Mouse (Mus musculus) kidney, adult 18-20 months (tissue): ENCODE data around the gene Slc7a10.
A peak's percentile ranks its signal among the peaks of the same experiment; 100 is the strongest.
"Not testable (repeated sequence)": the region's sequence is repeated elsewhere in the genome, so short reads cannot be mapped to it uniquely, and the experiment has no call there.

Experiments
- DNase-seq: peaks from one replicate; pipeline ENCODE4 v3.0.0; 2021

Gene Slc7a10

DNA sequence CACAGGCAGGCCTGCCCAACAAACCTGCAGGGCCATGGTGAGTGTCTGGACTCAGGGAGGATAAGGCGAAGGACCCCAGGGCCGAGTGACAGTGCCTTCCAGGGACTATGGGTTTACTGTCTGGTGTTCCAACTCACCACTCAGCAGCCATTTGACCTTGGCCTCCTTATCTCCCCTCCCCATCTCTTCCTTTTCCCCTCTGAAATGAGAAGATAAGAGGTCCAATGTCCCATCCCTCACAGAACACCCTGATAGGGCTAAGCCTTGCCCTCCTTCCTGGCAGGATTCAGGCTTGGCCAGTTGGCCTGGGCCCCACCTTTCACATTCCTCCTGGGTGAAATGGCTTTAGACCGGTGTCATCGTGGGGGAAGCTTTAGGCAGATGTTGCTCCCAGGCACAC lies 10.7 kb upstream of the Slc7a10 start:
- no peak for DNase-seq

DNA sequence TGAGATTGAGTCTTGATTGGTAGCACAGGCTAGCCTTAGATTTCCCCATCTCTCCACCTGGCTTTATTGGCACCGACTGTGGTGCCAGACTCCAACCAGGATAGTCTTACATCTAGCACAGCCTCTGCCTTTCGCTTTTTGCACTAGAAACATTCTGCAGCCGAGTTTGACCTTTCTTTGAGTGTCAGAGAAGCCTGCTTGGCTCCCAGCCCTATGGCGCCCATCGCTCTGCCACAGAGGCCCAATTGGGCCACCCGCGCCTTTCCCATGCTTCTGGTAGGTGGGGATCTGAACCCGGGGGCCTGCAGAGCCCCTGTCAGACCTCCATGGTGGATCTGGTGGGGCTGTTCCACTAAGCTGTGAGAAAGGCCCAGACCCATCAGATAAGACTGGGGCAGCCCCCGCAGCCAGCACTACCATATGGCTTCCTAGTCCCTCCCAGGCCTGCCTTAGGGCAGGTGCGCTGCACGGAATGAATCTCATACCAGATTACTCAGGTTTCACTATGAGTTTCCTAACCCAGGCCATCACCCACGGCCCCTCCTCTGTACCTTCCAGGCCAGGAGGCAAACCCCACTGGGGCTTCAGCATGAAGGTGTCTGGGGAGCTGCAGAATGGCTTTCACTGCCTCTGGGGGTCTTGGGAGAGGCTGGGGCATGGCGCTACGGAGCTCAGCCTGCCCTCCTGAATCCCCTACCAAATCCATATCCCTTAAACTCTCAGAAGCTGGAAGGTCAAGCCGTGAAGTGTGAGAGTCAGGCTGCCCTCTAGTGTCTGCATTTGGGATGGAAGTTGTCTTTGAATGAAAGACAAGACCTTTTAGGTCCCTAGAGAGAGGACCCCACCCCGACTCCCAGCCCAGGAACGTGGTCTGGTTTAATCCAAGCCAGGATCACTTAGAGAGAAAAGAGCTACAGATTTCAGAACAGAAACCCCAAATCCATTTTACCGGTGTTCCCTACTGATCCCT lies 9.5 kb upstream of the Slc7a10 start:
- DNase-seq, result peak; percentile 61

GRCm38 (mm10) chr7:35184833-35185724 lies 1.1 kb upstream of the Slc7a10 start:
- peak; percentile 52 for DNase-seq

DNA sequence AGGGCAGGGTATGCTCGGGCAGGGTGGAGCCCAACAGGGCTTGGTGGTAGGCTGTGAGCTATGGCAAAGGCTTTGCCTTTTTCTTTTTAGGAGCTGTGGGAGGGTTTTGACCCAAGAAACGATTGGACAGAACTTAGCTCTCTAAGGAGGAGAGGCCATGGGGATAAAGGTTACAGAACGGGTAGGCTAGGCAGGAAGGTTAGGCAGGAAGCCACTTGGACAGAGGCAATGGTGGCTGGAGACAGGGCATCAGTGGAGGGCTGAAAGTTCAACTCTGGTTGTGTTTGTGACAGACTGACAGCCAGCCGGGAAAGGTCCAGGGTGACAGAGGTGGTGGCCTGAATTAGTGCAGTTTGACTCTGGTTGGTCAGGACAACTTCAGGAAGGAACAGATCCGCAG lies 3.5 kb downstream of the Slc7a10 start:
- DNase-seq, result no peak

GRCm38 (mm10) chr7:35191276-35191675 lies 5.1 kb downstream of the Slc7a10 start:
- no peak for DNase-seq

DNA sequence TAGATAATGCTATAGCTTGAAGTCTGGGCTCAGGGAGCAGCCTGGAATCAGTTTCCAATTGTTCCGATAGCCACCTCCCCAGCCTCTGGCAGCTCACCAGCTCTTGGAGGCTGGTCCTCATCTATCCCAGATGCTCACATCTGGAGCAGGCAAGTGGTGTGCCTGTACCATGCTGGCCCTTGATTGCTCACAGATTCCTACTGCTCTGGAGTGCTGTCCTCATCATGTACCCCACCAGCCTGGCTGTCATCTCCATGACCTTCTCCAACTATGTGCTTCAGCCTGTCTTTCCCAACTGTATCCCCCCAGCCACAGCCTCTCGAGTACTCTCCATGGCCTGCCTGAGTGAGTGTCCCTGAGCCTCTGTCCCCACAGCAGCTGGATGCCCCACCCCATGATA lies 10.8 kb downstream of the Slc7a10 start:
- no peak for DNase-seq

DNA sequence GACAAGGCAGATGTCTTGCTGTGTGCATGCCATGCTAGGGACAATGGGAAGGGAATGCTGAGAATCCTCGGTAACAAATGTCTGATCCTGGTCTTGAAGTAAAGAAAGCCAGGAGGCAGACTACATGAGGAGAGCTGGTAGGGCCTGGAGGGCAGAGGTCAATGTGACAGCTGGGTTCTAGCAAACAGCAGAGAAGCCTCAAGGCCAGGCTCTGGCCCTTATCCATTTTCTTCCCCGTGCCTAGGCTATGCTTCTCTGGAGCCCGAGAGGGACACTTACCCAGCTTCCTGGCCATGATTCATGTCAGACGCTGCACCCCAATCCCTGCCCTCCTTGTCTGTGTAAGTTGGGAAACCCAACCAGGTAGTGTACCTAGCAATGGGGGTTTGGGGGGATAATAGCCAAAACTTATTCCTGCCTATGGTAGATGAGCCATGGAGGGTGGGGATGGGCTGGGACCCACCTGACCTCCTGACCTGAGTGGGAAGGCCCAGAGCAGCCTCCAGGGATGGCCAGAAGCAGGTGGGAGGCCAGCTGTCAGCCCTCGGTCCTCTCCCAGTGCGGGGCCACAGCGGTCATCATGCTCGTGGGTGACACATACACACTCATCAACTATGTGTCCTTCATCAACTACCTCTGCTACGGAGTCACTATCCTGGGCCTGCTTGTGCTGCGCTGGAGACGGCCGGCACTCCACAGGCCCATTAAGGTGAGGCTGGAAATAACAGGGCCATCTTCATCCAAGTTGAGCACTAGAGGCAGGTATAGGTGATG lies 13.0 kb downstream of the Slc7a10 start:
- DNase-seq, result no peak

DNA sequence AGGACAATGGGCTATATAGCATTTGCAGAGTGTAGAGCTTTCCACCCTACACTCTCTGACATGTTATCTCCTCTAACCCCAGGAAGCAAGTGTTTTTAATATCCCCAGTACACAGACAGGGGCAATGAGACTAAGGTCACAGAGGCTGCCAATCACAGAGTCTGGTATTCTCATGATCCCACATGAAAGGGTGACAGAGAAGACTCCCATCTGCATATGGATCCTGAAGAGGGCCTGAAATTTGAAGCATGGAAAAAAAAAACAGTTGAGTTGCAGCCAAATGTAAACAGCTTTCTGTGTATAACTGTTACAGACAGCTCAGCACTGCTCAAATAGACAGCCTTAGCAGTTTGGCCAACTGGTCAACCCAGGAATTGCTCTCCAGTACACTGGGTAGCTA lies 13.6 kb downstream of the Slc7a10 start:
- no peak for DNase-seq

GRCm38 (mm10) chr7:35211791-35212190 lies 25.6 kb downstream of the Slc7a10 start:
- DNase-seq, result no peak

DNA sequence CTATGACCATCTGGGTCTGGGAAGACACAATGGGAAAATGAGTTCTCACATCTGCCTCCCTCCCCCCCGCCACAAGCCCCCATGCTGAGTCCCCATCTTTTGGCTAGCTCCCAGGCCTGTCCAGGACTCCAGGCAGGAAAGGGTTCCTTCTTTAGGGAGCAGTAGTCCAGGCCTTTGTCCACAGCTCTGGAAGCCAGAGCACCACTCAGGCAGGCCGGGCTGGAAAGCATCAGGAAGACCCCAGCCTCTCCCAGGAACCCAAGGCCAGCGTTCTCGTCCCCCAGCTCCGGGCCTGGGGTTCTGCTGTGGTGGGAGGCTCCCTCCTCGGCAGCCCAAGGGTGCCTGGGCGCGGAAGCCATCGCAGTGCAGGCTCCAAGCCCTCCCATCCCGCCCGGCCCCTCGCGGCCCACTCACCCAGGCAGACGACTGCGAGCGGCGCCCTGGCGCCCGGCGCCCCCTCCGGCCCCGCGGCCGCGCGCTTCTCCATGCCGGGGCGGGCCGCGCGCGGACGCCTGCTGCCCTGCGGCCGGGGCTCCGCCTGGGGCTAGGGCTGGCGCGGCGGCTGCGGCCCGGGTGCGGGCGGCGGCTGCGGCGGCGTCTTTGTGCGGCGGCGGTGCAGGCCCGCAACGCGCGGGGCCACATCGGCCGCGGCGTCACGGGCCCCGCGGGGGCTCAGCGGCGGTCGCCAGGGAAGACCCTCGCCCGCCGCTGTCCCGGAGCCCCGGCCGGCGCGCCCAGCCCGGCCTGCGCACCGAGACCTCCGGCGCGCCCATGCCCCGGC lies 28.4 kb downstream of the Slc7a10 start:
- no peak for DNase-seq

DNA sequence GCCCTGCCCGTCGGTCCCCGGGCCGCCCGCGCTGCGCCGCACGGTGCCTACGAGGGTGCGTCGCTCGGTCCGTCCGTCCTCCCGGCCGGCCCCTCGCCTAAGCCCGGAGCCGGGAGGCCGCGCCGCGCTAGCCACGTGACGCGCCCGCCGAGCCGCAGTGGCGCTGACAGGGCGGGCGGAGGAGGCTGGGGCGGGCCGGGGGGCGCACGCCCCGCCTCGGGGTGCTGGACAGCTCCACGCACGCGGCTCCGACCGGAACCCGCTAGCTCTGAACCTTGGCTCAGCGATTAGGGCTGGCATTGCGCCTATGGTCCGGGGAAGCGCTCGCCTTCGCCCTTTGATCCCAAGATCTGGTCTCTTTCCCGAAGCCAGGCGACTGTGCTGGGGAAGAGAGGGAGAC lies 29.0 kb downstream of the Slc7a10 start, which contains the start of gene Lrp3:
Gene Lrp3 (minus strand): TSS at position 274 of the 400 bp plus-strand sequence.
- peak; percentile 90 for DNase-seq

GRCm38 (mm10) chr7:35215731-35216130 lies 29.5 kb downstream of the Slc7a10 start:
- no peak for DNase-seq

DNA sequence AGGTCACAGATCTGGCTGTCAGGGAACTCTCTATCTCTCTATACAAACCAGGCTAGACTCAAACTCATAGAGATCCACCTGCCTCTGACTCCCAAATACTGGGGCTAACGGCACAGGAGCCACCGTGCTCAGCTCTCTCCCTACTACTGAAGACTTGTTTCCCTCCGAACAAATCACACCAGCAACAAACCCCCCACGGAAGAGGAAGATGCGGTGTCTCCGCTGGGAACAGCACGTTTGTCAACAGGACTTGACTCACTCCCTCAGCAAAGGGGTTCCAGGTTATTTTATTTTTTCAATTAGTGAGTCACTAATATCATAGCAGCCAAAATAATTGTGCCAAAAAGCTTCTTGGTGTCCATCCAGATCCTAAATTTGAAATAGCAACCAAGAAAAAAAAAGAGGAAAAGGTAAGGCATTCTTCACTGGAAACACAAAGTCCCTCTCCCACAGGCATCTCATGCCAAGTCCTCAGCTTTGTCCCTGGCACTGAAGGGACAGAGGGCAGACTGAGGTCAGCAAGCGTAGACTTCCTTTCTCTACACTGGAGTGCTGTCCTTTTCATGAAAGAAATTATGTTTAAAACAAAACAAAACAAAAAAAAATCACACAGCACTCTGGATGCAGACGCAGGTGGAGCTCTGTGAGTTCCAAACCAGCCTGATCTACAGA lies 34.6 kb downstream of the Slc7a10 start:
- DNase-seq, result peak; percentile 30

- DNase-seq, result no peak
Observed at GRCm38 (mm10) chr7:35230333-35230732, 44.1 kb downstream of the Slc7a10 start.

GRCm38 (mm10) chr7:35232796-35233455 lies 46.7 kb downstream of the Slc7a10 start:
- no peak for DNase-seq

- DNase-seq, result no peak
Observed at GRCm38 (mm10) chr7:35233861-35234260, 47.7 kb downstream of the Slc7a10 start.

DNA sequence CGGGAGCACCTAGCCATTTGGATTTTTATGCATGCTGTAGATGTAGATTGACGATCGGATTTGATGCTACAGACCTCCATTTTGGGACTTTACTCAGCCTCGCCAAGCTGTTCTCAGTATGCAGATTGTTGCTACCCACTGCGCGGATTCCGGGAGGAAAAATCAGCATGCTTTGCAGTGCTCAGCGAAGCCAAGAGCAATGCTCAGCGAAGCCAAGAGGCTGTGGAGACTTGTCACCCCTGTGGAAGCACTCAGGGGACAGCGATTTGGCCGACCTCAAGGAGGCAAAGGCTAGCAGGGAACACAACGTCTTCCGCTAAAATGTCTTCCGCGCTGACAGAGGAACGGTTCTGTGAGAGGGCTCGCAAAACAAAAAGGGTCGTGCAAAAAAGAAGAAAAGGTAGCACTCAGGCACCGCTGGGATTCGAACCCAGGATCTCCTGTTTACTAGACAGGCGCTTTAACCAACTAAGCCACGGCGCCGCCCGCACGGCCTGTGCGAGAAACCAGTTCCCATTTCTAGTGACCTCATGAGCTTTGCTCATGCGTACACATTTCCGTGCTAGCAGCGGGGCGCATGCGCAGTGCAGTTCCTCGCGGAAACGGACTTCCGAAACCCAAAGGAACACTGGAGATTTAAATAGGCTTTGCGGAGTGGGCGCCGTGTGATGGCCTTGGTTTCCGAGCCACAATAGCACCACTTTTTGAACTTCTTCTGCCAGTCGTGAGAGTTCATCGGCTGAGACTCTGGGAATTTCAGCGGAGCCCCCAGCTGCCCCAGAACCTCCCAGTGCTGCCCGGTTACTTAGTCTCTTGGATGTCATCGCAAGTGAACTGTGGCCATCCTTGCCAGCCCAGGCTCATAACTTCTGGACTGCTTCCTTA lies 48.4 kb downstream of the Slc7a10 start:
- peak; percentile 99 for DNase-seq

DNA sequence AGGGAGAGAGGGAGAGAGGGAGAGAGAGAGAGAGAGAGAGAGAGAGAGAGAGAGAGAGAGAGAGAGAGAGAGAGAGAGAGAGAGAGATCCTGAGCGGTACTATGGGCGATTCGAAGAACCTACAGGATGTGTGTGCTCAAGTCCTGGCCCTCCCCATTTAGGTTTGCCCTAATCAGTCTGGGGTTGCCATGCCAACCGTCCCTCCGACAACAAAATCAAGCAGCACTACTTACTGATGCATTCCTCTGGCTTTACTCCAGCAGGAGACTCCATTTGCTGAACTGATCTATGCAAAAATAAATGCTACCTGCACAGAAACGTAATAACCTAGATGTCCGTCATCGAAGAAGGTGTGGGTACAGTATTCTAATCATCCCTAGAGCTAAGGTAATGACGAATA lies 49.1 kb downstream of the Slc7a10 start:
- DNase-seq, result peak; percentile 40

GRCm38 (mm10) chr7:35237935-35238334 lies 51.8 kb downstream of the Slc7a10 start:
- DNase-seq, result not testable (repeated sequence)
